Mouse (Mus musculus) erythroblast, embryonic 14.5 days (primary cell): ENCODE measurements around the gene Sohlh2.

ENCODE experiments used
- GATA1 ChIP-seq: IDR thresholded peaks from 2 replicates; pipeline ENCODE4 v1.6.1; 2012; ENCODE audit warnings: low read length, inconsistent platforms, mixed read lengths
- TAL1 ChIP-seq: IDR thresholded peaks from 3 replicates; pipeline ENCODE4 v1.6.1; 2012; ENCODE audit warnings: low read length, inconsistent platforms, mixed read lengths

DNA sequence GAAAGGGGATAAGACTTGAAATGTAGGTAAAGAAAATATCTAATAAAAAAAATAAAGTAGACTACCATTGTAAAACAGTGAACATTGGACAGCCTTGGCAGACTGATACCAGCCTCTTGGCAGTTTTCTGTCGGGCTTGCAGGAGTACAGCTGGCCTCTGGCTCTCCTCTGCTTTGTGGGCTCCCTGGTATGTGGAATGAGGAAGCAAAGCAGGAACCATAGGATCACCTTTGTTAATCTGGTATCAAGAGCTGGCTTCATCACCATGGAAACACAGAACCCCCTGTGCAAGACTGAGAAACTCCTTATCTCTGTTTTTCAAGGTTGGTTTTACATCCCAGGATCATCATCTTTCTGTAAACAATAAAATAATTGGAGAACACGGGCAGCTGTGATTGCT, 30.4 kb downstream of the Sohlh2 start:
- TF ChIP-seq GATA1 = no peak
- TF ChIP-seq TAL1 = no peak
